Mouse (Mus musculus) C2C12 (cell line): Measurements from ENCODE around the gene Snrpd3. TPM values are rescaled to one million over a fixed set of nuclear protein-coding genes. Genes with fewer than 3 reads are reported as not detected.
A peak's percentile ranks its signal among the peaks of the same experiment; 100 is the strongest.

Source experiments
- H3K27me3 ChIP-seq: one replicate; pipeline ENCODE4 v1.6.1; 2011; ENCODE audit not compliant: control insufficient read depth, insufficient read depth, insufficient read length
- H3K36me3 ChIP-seq: one replicate; pipeline ENCODE4 v1.6.1; 2011; ENCODE audit not compliant: control insufficient read depth, insufficient read depth
- H3K4me3 ChIP-seq: one replicate; pipeline ENCODE4 v1.5.1; 2011; ENCODE audit warnings: mild to moderate bottlenecking, control low read depth; ENCODE audit not compliant: poor library complexity, insufficient read depth, severe bottlenecking
- H3K79me2 ChIP-seq: one replicate; pipeline ENCODE4 v1.6.1; 2011; ENCODE audit not compliant: control insufficient read depth, insufficient read depth
- H3K79me3 ChIP-seq: one replicate; pipeline ENCODE4 v1.6.1; 2011; ENCODE audit warnings: low read depth, control low read depth
- H3ac ChIP-seq: one replicate; pipeline ENCODE3; 2011; ENCODE audit warnings: low read depth; ENCODE audit not compliant: control insufficient read depth, insufficient read length
- CEBPB ChIP-seq: IDR thresholded peaks from one replicate; pipeline ENCODE4 v1.6.1; 2011; ENCODE audit warnings: low read depth, mild to moderate bottlenecking, control low read depth, moderate library complexity
- CTCF ChIP-seq: IDR thresholded peaks from one replicate; pipeline ENCODE4 v1.5.1; 2011; ENCODE audit not compliant: control insufficient read depth, insufficient read depth, insufficient read length
- FOSL1 ChIP-seq: IDR thresholded peaks from one replicate; pipeline ENCODE4 v1.8.0; 2011; ENCODE audit warnings: mild to moderate bottlenecking, low read length; ENCODE audit not compliant: poor library complexity, insufficient read depth, severe bottlenecking
- MAX ChIP-seq: IDR thresholded peaks from one replicate; pipeline ENCODE4 v1.6.1; 2011; ENCODE audit warnings: mild to moderate bottlenecking, control low read depth
- MYOD1 ChIP-seq: IDR thresholded peaks from one replicate; pipeline ENCODE4 v1.6.1; 2011; ENCODE audit warnings: low read depth; ENCODE audit not compliant: control insufficient read depth, insufficient read length
- MYOG ChIP-seq: IDR thresholded peaks from one replicate; pipeline ENCODE4 v1.6.1; 2011; ENCODE audit not compliant: control insufficient read depth, insufficient read length; ENCODE audit errors: extremely low read depth
- USF1 ChIP-seq: IDR thresholded peaks from one replicate; pipeline ENCODE4 v1.6.1; 2011; ENCODE audit warnings: low read depth, mild to moderate bottlenecking, control low read depth, moderate library complexity
- polyA plus RNA-seq: library from polyadenylated mRNA; unstranded; fragments of >200 nt; fragmentation: generic; extraction: Trizol; gene quantifications from one replicate; pipeline ENCODE4 v1.2.1, GENCODE M21; 2012; ENCODE audit warnings: missing spikeins

Snrpd3 gene
- polyA plus RNA-seq, 1 experiment = 358 TPM

GRCm38 (mm10) chr10:75513306-75514067 lies 3.9 kb upstream of the Snrpd3 start:
- H3K27me3 ChIP-seq = no peaks in the 10 kb centered on the region
- peaks cover 32% of the 10 kb centered on the region for H3K36me3 ChIP-seq
- H3K79me3 ChIP-seq = peaks cover 16% of the 10 kb centered on the region
- TF ChIP-seq FOSL1 (no peak), USF1 (no peak), CEBPB (no peak), CTCF (no peak), MYOG (no peak), MYOD1 (no peak), MAX (no peak)
- H3K79me2 ChIP-seq = peaks cover 44% of the 10 kb centered on the region
- no peak overlapping the region for H3ac ChIP-seq
- H3K4me3 ChIP-seq = no peak overlapping the region

GRCm38 (mm10) chr10:75514361-75514760 lies 3.0 kb upstream of the Snrpd3 start:
- Histone ChIP-seq H3K4me3 (no peak overlapping the region), H3K79me3 (peaks cover 25% of the 10 kb centered on the region), H3ac (no peak overlapping the region), H3K27me3 (no peaks in the 10 kb centered on the region), H3K79me2 (peaks cover 52% of the 10 kb centered on the region), H3K36me3 (peaks cover 31% of the 10 kb centered on the region)
- TF ChIP-seq MYOG = no peak
- no peak for TF ChIP-seq CEBPB
- no peak for TF ChIP-seq USF1
- no peak for TF ChIP-seq FOSL1
- TF ChIP-seq CTCF = no peak
- TF ChIP-seq MYOD1 = no peak
- no peak for TF ChIP-seq MAX

GRCm38 (mm10) chr10:75515216-75516037 lies 1.9 kb upstream of the Snrpd3 start:
- H3K27me3 ChIP-seq = no peaks in the 10 kb centered on the region
- peaks cover 63% of the 10 kb centered on the region for H3K79me2 ChIP-seq
- H3K79me3 ChIP-seq = peaks cover 36% of the 10 kb centered on the region
- H3K4me3 ChIP-seq = no peak overlapping the region
- no peak overlapping the region for H3ac ChIP-seq
- TF ChIP-seq MYOG = no peak
- TF ChIP-seq MAX = no peak
- no peak for TF ChIP-seq FOSL1
- no peak for TF ChIP-seq CEBPB
- no peak for TF ChIP-seq CTCF
- no peak for TF ChIP-seq USF1
- TF ChIP-seq MYOD1 = no peak
- peaks cover 31% of the 10 kb centered on the region for H3K36me3 ChIP-seq

GRCm38 (mm10) chr10:75516038-75516723 lies 1.2 kb upstream of the Snrpd3 start:
- Histone ChIP-seq H3K27me3 (no peaks in the 10 kb centered on the region), H3ac (peak overlapping the region; percentile 35), H3K4me3 (peak overlapping the region; percentile 97), H3K36me3 (peaks cover 31% of the 10 kb centered on the region), H3K79me2 (peaks cover 71% of the 10 kb centered on the region), H3K79me3 (peaks cover 43% of the 10 kb centered on the region)
- TF ChIP-seq CEBPB (no peak), CTCF (no peak), MYOG (no peak), MYOD1 (no peak), MAX (no peak), USF1 (no peak), FOSL1 (no peak)

- H3ac ChIP-seq = peak overlapping the region; percentile 80
- H3K36me3 ChIP-seq = peaks cover 31% of the 10 kb centered on the region
- peak overlapping the region; percentile 97 for H3K4me3 ChIP-seq
- H3K27me3 ChIP-seq = no peaks in the 10 kb centered on the region
- H3K79me2 ChIP-seq = peaks cover 76% of the 10 kb centered on the region
- peaks cover 47% of the 10 kb centered on the region for H3K79me3 ChIP-seq
- no peak for TF ChIP-seq USF1
Measured at GRCm38 (mm10) chr10:75516724-75517072, 653 bp upstream of the Snrpd3 start.
